Mouse (Mus musculus): Measurements from ENCODE around the gene 4930544G11Rik.

4930544G11Rik gene

DNA sequence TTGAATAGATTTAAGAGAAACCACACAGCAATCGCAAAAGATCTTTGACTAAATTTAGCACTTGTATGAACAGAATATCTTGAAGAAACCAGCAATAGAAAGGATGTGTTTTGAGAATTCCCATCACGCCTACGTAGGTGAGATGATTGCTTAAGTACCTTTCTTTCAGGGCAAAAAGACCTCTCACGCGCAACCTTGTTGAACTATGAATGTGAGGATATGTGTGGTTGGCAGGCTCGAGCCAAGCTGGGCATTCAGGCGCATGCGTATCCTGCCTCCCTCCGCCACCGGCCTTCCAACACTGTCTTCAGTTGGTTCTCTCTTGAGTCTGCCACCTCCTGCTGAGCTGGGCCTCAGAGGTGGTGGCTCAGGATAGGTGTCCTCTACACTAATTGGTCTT is at the start of gene 4930544G11Rik:
4930544G11Rik (plus strand) TSS at position 301 of the 400 bp plus-strand sequence.
- DNase-seq (ENCODE audit: low read depth) = no peak

DNA sequence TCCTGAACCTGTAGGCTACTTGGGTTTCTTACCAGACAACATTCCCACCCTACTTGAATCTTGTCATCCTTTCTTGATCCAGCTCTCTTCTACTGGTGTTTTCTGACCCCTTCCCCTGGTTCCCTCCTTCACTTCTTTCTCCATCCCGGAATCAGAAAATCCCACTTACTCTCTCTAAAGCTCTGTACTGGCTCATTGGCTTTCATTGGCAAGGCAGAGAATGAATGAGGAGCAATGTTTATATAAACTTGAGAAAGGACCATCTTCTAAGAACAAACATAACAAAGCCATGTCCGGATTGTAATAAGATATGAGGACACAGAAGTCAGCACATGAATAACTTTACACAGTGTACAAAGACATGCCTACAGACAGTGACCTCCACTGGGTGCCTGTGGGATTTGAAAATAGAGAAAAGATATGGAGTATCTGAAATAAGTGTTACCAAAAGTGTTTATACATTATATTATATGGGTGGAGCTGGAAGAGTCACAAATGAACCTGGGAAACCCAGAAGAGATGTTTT is 45.7 kb upstream of the 4930544G11Rik start:
- DNase-seq (ENCODE audit: low read depth) = no peak

DNA sequence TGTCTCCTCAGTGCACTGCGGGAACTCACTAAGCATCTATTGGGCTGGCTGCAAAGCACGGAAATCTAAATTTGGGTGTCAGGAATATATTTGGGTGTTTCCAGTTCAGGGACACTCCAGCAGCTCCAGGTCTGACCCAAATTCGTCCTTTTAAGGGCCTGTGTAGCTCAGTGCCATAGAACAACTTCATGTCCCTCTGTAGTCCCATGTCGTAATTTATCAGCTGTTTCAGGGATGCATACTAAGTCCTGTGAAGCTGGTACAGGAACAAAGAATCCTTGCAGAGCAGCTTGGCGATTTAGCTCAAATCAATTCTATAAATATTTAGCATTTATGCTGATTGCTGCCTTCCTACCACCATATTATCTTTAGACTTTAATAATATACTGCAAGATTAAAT is 37.0 kb upstream of the 4930544G11Rik start:
- no peak for DNase-seq (ENCODE audit: low read depth)

DNA sequence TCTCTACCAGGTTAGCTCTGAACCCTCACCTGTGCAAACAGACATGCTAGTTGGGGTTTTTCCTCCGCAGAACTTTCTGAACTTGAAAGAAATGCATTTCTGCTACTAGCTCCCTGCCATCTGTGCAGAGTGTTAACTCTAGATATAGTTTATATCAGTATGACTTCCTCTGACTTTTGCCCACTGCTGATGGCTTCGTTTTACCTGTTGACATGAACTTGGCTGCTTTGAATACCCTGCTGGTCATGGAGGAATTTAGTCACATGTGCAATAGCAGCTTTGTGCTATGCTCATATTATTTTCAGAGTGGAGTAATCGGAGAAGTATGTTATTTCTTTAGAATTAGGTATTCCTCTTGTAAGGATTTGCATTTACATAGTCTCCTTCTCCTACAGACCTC is 30.7 kb upstream of the 4930544G11Rik start:
- DNase-seq (ENCODE audit: low read depth) = no peak

DNA sequence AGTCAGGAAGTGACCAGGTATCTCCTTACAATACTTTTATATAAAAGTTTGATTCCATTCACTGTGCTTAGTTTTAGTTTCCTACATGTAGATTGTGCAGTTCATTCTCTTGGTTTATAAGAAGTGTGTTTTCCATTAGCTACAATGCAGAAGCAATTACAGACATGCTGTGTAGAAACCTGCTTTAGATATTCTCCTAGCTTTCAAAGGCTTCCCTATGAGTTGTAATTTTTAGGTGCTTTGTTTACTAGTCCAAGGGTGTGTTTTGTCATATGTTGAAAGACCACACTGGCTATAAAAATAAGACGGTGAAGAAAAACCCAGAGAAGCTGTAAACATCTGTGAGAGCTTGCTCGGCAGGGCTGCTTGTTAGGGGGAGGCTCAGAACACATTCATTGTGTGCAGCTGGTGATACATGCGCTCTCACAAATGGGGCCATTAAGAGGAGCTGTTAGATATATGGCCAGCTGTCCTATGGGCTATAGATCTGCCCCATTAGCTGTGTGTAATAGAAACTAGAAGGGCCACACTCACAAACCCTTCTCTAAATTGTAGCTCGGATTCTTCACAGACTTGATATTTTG is 28.8 kb upstream of the 4930544G11Rik start:
- no peak for DNase-seq (ENCODE audit: low read depth)

DNA sequence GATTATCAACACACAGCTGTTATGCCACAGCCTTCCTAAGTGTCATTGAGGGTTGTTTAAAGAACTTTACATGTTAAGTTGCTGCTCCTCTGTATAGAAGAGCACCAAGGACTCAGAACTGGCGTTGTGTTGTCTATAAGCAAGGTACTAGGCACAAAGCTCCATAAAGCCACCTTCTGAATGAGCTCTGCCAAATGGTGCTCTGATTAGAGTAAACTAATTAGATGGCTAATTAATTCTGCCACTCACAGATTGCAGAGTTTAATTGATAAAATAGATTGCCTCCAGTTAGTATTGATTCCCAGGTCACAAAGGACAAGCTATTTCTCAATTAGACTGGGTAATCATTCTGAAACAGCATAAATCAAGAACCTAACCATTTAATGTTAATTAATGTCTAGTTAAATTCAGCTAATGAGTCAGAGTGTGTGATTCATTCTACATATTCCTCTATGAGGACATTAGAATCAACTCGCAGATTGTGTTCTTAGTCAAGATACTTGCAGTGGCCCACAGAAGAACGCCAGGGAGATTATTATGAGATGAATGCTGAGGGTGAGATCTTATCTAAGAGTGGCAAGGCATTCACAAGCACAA is 26.6 kb upstream of the 4930544G11Rik start:
- no peak for DNase-seq (ENCODE audit: low read depth)

DNA sequence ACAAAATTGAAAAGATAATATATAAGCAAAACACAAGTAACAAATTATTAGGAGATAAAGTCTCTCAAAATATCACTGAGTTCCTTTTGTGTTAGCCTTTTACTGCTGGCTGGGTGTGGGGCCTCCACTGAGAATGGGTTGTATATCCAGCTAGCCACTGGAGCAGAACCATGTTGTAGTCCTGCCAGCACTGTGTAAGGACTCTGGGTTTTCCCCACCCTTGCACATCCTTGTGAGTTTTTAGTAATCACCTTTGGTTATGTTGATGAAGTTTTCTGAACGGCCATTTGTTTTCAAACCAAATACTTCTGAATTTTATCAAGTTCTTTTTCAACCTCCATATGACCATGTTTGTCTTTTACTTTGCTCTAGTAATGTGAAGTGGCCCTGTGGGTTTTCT is 21.9 kb upstream of the 4930544G11Rik start:
- DNase-seq (ENCODE audit: low read depth) = no peak

DNA sequence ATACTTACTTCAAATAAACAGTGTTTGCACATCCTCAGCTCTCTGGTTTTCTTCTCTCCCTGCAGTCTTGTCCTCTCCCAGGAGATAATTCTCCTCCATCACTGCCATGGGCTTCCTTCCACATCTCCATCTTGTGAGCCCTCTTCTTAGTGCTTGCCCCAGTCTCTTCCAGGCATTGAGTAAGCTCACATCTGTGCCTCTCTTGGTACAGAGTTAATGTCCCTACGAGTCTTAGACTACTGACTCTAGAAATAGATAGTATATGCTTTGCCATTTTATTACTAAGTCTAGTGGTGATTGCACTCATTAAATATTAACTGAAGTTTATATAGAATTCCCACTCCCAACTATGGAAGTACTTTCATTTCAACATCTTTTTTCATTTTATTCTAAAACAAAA is 19.6 kb upstream of the 4930544G11Rik start:
- DNase-seq (ENCODE audit: low read depth) = no peak

DNA sequence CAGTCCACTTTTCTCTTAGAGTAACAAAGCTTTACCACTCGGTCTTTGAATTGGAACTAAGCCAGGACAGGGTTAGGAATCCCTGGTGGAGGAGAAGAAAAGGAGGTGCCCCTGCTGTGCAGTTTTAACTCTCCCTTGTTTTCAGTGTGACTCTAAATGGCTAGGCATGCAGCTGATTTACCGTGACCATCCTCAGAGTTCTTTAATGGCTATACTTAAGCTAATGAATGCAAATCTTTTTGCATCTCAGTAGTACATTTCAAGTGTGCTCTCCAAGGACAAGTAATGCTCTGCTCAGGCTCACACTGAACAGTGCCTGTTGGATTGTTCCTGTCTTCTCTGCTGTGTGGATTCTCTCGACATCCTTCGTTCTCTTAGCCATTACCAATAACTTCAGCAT is 19.2 kb upstream of the 4930544G11Rik start:
- no peak for DNase-seq (ENCODE audit: low read depth)

DNA sequence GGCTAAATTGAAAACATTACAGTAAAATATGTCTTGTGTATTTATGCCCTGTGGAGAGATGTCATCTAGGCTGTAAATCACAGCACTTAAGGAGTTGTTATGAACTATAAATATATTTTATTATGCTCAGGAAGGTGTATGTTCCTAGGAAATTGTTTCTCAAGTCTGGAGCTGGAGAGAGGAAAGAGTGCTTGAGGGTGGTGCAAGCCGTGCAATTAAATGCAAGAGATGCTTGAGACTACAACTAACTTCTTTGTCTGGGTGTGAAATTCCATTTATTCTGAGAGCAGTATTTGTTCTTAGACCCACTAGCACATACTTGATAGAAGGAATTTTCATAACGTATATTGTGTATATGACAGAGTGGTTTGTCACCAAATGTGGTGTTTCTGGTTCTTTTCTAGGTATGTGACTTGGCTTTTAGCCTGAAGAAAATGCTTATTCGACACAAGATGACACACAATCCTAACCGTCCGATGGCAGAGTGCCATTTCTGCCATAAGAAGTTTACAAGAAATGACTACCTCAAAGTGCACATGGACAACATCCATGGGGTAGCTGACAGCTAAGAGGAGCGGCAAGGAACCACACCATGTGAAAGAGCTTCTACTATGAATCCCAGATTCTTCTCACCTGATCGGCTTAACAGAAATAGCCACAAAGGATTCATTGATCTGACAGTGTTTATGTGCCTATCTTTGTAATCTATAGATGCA is 16.7 kb upstream of the 4930544G11Rik start:
- no peak for DNase-seq (ENCODE audit: low read depth)

DNA sequence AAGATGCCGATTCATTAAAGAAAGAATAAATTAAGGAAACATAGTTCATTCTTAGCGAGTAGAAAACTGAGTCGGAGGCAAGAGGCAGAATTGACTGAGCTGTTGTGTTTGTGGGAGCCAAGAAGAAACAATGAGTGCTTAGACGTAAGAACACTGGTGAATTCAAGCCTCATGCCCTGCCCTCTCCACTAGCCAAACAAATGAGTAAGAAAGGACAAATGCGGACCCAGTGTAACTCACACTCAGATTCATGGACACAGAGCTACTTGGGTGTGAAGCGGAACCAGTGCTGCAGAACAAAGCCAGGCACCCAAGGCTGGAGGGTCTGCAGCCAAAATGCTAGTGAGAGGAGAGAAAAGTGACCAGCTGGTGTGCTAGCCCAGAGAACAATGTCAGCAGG is 1.9 kb upstream of the 4930544G11Rik start:
- no peak for DNase-seq (ENCODE audit: low read depth)

DNA sequence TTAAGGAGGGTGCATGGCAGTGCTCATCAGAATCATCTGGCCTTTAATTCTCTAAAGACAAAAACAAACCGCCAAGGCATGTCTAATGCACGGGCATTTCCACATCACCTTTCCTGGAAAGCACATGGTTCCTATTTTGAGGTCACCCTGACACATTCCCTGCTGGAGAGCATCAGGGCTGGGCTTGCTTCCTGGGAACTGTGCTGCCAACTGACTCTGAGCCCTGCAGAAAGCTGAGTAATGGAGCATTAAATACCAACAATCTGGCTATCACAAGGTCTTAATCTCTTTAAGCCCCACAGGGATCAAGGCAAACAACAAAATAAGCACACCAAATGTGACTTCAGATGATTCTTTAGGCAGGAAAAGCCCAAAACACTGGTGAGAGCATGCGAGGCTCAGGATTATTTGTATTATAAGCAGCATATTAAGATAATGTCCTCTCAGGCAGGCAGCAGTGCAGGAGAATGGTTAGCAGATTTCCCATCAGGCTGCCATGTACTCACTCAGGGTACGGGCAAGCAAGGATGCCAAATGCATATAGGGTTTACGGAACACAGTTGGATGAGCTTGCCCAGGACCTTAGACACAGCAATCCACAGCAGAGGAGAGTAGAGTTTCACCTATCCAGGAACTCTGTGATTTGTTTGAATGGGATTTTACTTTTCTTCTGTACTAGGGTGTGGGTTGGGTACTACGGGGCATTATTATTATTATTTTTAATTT is 17.1 kb downstream of the 4930544G11Rik start:
- no peak for DNase-seq (ENCODE audit: low read depth)

DNA sequence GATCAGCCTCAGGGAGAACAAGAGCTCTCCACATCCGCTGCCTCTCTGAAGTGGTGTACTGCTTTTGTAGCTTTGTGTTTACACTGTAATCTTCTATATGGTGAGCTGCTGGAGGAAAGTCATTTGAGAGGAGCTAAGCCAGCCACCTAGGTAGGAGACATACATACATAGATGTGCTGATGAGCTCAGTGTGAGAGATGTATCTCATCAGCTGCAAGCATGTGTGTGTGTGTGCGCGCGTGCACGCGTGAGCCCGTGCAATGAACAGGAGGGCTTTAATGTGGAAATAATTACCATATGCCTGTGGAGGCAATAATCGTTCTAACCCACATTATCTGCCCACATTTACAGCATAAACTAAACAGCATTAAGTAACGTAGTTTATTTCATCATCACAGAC is 18.0 kb downstream of the 4930544G11Rik start:
- DNase-seq (ENCODE audit: low read depth) = no peak

DNA sequence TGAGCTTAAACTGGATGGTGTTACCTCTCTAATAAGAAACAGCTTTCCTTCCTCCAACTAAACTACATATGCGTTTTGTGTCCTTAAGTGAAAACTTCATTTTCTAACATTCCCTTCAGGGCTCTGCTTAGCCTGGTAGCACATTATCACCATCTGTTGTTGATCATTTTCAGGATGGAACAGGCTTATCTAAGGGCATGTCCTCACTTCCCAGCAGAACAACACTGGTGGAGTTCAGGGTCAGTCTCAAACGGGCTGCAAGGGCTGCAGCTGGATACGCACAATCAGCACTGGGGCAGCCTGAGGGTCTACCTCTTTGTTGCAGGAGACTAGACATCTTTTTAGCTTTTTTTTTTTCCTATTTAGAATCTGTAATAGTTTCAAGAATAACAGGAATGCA is 39.7 kb downstream of the 4930544G11Rik start:
- no peak for DNase-seq (ENCODE audit: low read depth)

DNA sequence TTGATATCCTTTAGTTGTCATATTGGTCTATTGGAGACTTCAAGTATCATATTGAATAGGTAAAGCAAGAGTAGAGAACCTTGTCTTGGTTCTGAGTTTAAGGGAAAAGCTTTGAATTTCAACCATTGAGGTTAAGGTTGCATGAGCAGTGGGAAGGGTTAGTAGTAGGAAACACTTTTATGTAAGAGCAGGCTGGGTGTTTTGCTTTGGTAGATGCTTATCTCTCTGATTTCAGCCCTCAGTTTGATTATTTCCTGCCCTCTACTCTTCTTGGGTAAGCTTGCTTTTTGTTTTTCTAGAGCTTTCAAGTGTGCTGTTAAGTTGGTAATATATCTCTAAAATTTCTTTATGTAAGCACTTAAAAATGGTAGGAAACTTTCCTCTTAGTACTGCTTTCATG is 45.9 kb downstream of the 4930544G11Rik start:
- no peak for DNase-seq (ENCODE audit: low read depth)

Measured in c-Kit-positive CD71-negative TER-119-negative erythroid progenitor cells, embryonic 14.5 days (primary cell).